Mouse (Mus musculus) myocyte (in vitro differentiated cells): Measurements from ENCODE around the gene D030056L22Rik.

Source experiments
- MAX ChIP-seq: IDR thresholded peaks from one replicate; pipeline ENCODE4 v1.6.1; 2011; ENCODE audit warnings: low read depth, mild to moderate bottlenecking, control low read depth
- POLR2A ChIP-seq: IDR thresholded peaks from one replicate; pipeline ENCODE4 v1.6.1; 2011; ENCODE audit warnings: low read depth, mild to moderate bottlenecking, control low read depth, moderate library complexity; ENCODE audit not compliant: insufficient read length
- POLR2AphosphoS2 ChIP-seq: IDR thresholded peaks from one replicate; pipeline ENCODE4 v1.6.1; 2011; ENCODE audit warnings: low read depth, control low read depth; ENCODE audit not compliant: insufficient read length
- USF1 ChIP-seq: IDR thresholded peaks from one replicate; pipeline ENCODE4 v1.6.1; 2011; ENCODE audit warnings: low read depth, mild to moderate bottlenecking, control low read depth, moderate library complexity

- TF ChIP-seq POLR2A = no peak
- TF ChIP-seq USF1 = no peak
- no peak for TF ChIP-seq POLR2AphosphoS2
- no peak for TF ChIP-seq MAX
Measured at GRCm38 (mm10) chr19:18731077-18731476, 18.1 kb downstream of the D030056L22Rik start.
